ENCODE assay signal across 15 mouse cellular contexts in the genomic region with DNA sequence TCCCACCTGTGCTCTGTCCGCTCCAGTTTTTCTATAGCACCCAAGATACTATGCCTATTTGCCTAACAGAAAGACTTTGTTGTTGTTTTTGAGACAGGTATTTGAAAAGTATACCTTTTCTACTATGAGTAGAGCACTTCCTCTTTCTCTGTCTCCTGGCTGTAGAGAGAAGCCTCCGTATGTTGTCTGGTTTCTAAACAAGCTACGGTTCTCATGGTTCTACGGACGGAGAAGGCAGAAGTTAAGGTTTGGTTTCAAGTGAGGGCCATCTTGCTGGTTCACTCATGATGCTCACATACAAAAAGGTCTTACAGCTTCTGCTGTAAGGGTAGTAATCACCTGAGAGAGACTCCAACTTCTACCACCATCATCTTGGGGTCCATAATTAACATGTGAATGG.
"Had no signal": no experiment of that assay in that cellular context is flagged by ENCODE, and none has a peak within 500 bp of the region (broad histone marks: within the 10 kb centered on the region; RNA-seq: fewer than 3 reads in every experiment).

No protein-coding gene starts in this region.

- H3K27me3 ChIP-seq: midbrain, embryonic 15.5 days; neural tube, embryonic 13.5 days; neural tube, embryonic 15.5 days had no signal

- H3K9ac ChIP-seq: liver, embryonic 14.5 days; lung, embryonic 14.5 days; midbrain, embryonic 13.5 days; midbrain, embryonic 15.5 days; neural tube, embryonic 13.5 days; neural tube, embryonic 15.5 days had no signal

- H3K4me1 ChIP-seq: megakaryocyte, embryonic 14.5 days; midbrain, embryonic 13.5 days; midbrain, embryonic 15.5 days; neural tube, embryonic 13.5 days; neural tube, embryonic 15.5 days had no signal

- H3K9me3 ChIP-seq: megakaryocyte, embryonic 14.5 days; midbrain, embryonic 13.5 days; midbrain, embryonic 15.5 days; neural tube, embryonic 13.5 days; neural tube, embryonic 15.5 days had no signal

- DNase-seq: lung, adult 18-20 months; lung, embryonic 14.5 days; lung, postnatal 10 days; lung, postnatal 4 days; right cerebral cortex, postnatal 14 days; thymus, adult 18-20 months; thymus, postnatal 14 days; thymus, postnatal 36 days had no signal

- ATAC-seq: midbrain, embryonic 13.5 days; midbrain, embryonic 15.5 days had no signal

- H3K4me3 ChIP-seq: megakaryocyte, embryonic 14.5 days; midbrain, embryonic 13.5 days; midbrain, embryonic 15.5 days; neural tube, embryonic 13.5 days; neural tube, embryonic 15.5 days had no signal

- H3K36me3 ChIP-seq: midbrain, embryonic 13.5 days; midbrain, embryonic 15.5 days; neural tube, embryonic 13.5 days; neural tube, embryonic 15.5 days had no signal

- H3K4me2 ChIP-seq: lung, embryonic 14.5 days; midbrain, embryonic 11.5 days; midbrain, embryonic 13.5 days; midbrain, embryonic 15.5 days; neural tube, embryonic 13.5 days; neural tube, embryonic 15.5 days had no signal

- H3K27ac ChIP-seq: liver, embryonic 14.5 days; midbrain, embryonic 13.5 days; midbrain, embryonic 15.5 days; neural tube, embryonic 13.5 days; neural tube, embryonic 15.5 days had no signal
